Mouse (Mus musculus): ENCODE results near the gene Spef1. TPM values are rescaled to one million over a fixed set of nuclear protein-coding genes. Genes with fewer than 3 reads are reported as not detected.
"Not testable (repeated sequence)": the region's sequence is repeated elsewhere in the genome, so short reads cannot be mapped to it uniquely, and the experiment has no call there.

Spef1 gene
- polyA plus RNA-seq (2016; fragmentation: Nextera tagmentation; extraction: Ambion mirVana) = 0.75 and 1.5 TPM in 2 replicates

DNA sequence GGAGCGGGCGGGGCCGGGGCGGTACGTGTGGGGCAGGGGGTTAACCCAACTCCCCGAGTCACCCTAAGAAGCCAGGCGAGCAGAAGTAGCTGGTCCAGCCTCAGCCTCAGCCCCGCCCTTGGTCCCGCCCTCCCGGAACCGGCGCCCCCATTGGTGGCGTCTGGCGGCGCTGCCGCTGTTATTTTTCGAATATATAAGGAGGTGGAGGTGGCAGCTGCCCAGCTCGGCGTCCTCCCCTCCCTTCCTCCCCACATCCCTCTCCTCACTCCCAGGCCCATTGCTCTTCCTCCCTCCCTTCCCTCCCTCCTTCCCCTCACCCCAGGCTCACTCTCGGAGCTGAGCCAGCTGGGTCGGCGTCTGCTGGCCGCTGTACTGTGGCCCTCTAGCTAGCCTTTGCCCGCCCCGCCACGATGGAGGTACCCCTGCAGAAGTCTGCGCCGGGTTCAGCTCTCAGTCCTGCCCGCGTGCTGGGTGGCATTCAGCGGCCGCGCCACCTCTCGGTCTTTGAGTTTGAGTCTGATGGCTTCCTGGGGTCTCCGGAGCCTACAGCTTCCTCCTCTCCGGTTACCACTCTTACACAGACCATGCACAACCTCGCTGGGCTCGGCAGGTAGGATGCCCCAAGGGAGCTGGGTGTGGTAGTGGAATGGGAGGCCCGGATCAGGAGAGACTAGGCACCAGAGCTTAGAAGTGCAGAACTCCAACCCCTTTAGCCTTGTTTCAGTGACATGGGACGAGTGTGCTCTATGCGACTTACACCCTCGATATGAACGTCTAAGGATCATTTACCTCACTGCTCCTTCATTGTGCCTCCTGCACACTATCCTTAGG, at the start of gene Spef1, which contains the start of gene Cdc25b:
Gene Spef1, minus strand, starts transcription at position 512 of the 831 bp plus-strand sequence.
Gene Cdc25b, plus strand, starts transcription at position 179 of the 831 bp plus-strand sequence.
- DNase-seq (ENCODE audit: low spot score) = peak; percentile 95
- Histone ChIP-seq H3K9me3 (no peaks in the 10 kb centered on the region), H3K4me3 (peak within 1 kb of the TSS; percentile 72), H3K27ac (peak within 1 kb of the TSS; percentile 89), H3K27me3 (ENCODE audit: insufficient read depth, poor library complexity, severe bottlenecking) (0 out of 2 replicates have a peak, but pooled peaks cover 4% of the 10 kb centered on the region), H3K36me3 (peaks cover 16% of the 10 kb centered on the region), H3K4me1 (peaks cover 38% of the 10 kb centered on the region)
- WGBS = under 1% methylated on average over 42 of the region's 43 CpGs

GRCm38 (mm10) chr2:131234970-131235635, 48.0 kb upstream of the Spef1 start:
- Histone ChIP-seq H3K36me3 (peaks cover 21% of the 10 kb centered on the region), H3K4me3 (peak overlapping the region; percentile 73), H3K27me3 (ENCODE audit: insufficient read depth, poor library complexity, severe bottlenecking) (no peaks in the 10 kb centered on the region), H3K9me3 (no peaks in the 10 kb centered on the region), H3K4me1 (peaks cover 34% of the 10 kb centered on the region), H3K27ac (0 out of 2 replicates have a peak overlapping the region, but pooled peaks have one; percentile 90)
- no peak for DNase-seq (ENCODE audit: low spot score)
- WGBS = 74% methylated on average over 7 of the region's 7 CpGs

- Histone ChIP-seq H3K4me1 (peaks cover 34% of the 10 kb centered on the region), H3K4me3 (peak overlapping the region; percentile 73), H3K27me3 (ENCODE audit: insufficient read depth, poor library complexity, severe bottlenecking) (no peaks in the 10 kb centered on the region), H3K9me3 (no peaks in the 10 kb centered on the region), H3K36me3 (peaks cover 12% of the 10 kb centered on the region; the same call in 1 of the 2 replicates), H3K27ac (peak overlapping the region; percentile 90)
- 17% methylated on average over 28 of the region's 28 CpGs for WGBS
- no peak for DNase-seq (ENCODE audit: low spot score)
These were observed 47.1 kb upstream of the Spef1 start for GRCm38 (mm10) chr2:131234127-131234650.

DNA sequence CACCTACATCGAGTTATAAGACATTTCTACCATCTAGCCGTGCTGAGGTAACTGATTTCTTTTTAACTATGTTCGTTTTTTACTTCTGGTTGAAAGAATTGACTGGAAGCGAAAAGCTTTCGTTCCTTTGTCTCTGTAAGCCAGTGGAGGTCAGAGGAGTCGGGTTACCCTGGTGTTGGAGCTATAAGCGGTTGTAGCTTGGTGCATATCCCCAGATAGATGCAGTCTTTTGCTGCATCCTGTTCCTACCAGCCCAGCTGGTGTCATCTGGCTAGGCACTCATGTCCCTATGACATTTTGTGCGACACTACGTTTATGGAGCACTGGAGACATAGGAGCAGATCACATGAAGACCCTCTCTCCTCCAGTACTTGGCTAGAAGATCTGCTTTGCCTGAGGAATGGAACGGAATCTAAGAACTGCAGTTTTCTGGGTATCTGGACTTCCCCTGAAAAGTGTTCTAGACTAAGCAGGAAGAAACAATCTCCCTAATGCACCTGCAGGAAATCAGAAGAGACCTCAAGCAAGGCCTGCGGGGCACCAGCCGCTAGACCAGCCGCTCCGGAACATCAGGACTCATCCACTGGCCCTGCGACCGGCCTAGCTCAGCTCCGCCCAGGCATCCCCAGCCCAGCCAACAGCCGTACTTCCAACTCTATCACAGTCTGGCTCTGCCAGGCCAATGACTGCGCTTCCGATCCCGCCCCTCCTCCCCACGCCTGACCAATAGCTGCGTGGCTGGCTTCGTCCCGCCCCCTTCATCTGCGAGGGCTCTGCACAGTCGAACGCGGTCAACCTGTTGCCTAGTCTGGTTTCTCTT, 46.4 kb upstream of the Spef1 start, which contains the start of gene Mavs:
Gene Mavs, plus strand, starts transcription at position 757 of the 820 bp plus-strand sequence.
- H3K4me3 ChIP-seq = peak within 1 kb of the TSS; percentile 73
- no peaks in the 10 kb centered on the region for H3K27me3 ChIP-seq (ENCODE audit: insufficient read depth, poor library complexity, severe bottlenecking)
- no peaks in the 10 kb centered on the region for H3K9me3 ChIP-seq
- 14% methylated on average over 29 of the region's 29 CpGs for WGBS
- peaks cover 6% of the 10 kb centered on the region; the same call in 1 of the 2 replicates for H3K36me3 ChIP-seq
- peaks cover 34% of the 10 kb centered on the region for H3K4me1 ChIP-seq
- peak within 1 kb of the TSS; percentile 90 for H3K27ac ChIP-seq
- peak; percentile 99 for DNase-seq (ENCODE audit: low spot score)

DNA sequence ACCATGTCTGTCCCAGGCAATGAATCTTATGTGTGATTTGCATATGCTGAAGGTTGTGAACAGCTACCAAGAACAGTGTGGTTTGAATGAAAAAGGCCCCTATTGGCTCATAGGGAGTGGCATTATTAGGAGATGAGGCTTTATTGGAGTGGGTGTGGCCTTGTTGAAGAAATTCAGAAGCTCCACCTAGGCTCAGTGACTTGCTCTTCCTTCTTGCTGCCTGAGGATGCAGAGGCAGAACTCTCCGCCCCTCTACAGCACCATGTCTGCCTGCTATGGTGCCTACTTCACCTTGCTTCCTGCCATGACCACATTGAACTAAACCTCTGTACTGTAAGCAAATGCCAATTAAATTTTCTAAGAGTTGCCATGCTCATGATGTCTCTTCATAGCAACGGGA, 45.5 kb upstream of the Spef1 start:
- 88% methylated on average over 2 of the region's 2 CpGs for WGBS
- peak overlapping the region; percentile 10; the same call in 1 of the 2 replicates for H3K27ac ChIP-seq

DNA sequence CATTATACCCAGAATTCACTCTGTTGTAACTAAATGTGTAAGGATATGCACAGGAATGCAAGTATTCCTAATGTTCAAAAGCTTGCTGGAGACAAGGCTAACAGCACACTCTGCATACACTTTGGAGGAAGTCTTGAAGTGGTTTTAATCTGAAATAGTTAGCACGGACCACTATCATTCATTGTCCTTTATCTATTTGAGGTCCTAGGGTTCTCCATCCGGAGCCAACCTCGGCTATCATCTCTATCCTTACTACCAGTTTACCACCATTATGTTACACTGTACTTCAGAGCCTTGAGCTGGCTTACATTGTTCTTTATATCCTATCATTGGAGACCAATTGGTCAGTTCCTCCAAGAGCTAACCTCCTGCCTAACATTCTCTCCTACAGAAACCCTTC, 40.2 kb upstream of the Spef1 start:
- no peak for DNase-seq (ENCODE audit: low spot score)
- Histone ChIP-seq H3K4me1 (peaks cover 11% of the 10 kb centered on the region), H3K27ac (no peak overlapping the region), H3K9me3 (no peaks in the 10 kb centered on the region), H3K4me3 (no peak overlapping the region), H3K36me3 (no peaks in the 10 kb centered on the region), H3K27me3 (ENCODE audit: insufficient read depth, poor library complexity, severe bottlenecking) (no peaks in the 10 kb centered on the region)
- WGBS = 75% methylated on average over 3 of the region's 3 CpGs

More for the DNA sequence above, 45.5 kb upstream of the Spef1 start:
- H3K9me3 ChIP-seq = no peaks in the 10 kb centered on the region
- no peak overlapping the region for H3K4me3 ChIP-seq
- peaks cover 34% of the 10 kb centered on the region for H3K4me1 ChIP-seq
- no peaks in the 10 kb centered on the region for H3K27me3 ChIP-seq (ENCODE audit: insufficient read depth, poor library complexity, severe bottlenecking)
- DNase-seq (ENCODE audit: low spot score) = no peak
- peaks cover 3% of the 10 kb centered on the region; the same call in 1 of the 2 replicates for H3K36me3 ChIP-seq

DNA sequence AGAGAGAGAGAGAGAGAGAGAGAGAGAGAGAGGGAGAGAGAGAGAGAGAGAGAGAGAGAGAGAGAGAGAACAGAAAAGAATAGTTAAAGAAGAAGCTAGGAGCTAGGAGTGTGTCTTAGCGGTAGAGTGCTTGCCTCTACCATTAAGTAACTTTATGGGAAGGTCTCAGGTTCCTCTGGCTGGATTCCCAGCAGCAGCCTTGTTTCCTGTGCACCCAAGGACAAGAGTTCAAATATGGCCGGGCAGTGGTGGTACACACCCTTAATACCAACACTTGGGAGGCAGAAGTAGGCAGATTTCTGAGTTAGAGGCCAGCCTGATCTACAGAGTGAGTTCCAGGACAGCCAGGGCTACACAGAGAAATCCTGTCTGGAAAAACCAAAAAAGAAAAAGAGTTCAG, 39.6 kb upstream of the Spef1 start:
- not testable (repeated sequence) for H3K9me3 ChIP-seq; H3K27me3 ChIP-seq (ENCODE audit: insufficient read depth, poor library complexity, severe bottlenecking); DNase-seq (ENCODE audit: low spot score); H3K4me3 ChIP-seq; H3K27ac ChIP-seq; H3K36me3 ChIP-seq
- WGBS = 72% methylated on average over 2 of the region's 2 CpGs
- H3K4me1 ChIP-seq = peaks cover 10% of the 10 kb centered on the region

- Histone ChIP-seq H3K27me3 (ENCODE audit: insufficient read depth, poor library complexity, severe bottlenecking) (no peaks in the 10 kb centered on the region), H3K36me3 (no peaks in the 10 kb centered on the region), H3K4me3 (no peak overlapping the region), H3K4me1 (peaks cover 10% of the 10 kb centered on the region), H3K27ac (no peak overlapping the region), H3K9me3 (no peaks in the 10 kb centered on the region)
- WGBS = 85% methylated on average over 6 of the region's 6 CpGs
- no peak for DNase-seq (ENCODE audit: low spot score)
These were observed 38.1 kb upstream of the Spef1 start for GRCm38 (mm10) chr2:131225178-131225577.

- Histone ChIP-seq H3K4me1 (peaks cover 10% of the 10 kb centered on the region), H3K36me3 (no peaks in the 10 kb centered on the region), H3K4me3 (no peak overlapping the region), H3K9me3 (no peaks in the 10 kb centered on the region), H3K27ac (no peak overlapping the region), H3K27me3 (ENCODE audit: insufficient read depth, poor library complexity, severe bottlenecking) (no peaks in the 10 kb centered on the region)
- DNase-seq (ENCODE audit: low spot score) = peak; percentile 90
- WGBS = 52% methylated on average over 1 of the region's 1 CpGs
These were observed 36.5 kb upstream of the Spef1 start for GRCm38 (mm10) chr2:131223569-131223968.

DNA sequence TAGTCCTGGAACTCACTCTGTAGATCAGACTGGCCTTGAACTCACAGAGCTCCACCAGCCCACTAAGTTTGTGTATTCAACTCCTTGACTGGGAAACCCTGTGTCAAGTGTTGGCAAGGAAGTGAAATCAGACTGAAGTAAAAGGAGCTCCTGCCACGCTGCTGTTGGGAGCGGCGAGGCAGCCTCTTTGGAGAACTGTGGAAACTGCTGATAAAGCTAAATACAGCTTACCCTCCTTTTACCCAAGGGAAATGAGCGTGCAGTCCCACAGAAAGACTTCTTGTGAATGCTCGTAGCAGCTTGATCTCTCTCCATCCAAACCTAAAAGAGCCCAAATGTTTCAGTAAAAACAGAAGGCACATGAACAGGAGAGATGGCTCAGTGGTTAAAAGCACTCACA, 35.5 kb upstream of the Spef1 start:
- no peak for DNase-seq (ENCODE audit: low spot score)
- Histone ChIP-seq H3K4me3 (no peak overlapping the region), H3K9me3 (no peaks in the 10 kb centered on the region), H3K27ac (peak overlapping the region; percentile 69), H3K4me1 (peaks cover 10% of the 10 kb centered on the region), H3K36me3 (no peaks in the 10 kb centered on the region), H3K27me3 (ENCODE audit: insufficient read depth, poor library complexity, severe bottlenecking) (no peaks in the 10 kb centered on the region)
- WGBS = 23% methylated on average over 5 of the region's 5 CpGs

- H3K4me3 ChIP-seq = no peak overlapping the region
- no peaks in the 10 kb centered on the region for H3K36me3 ChIP-seq
- DNase-seq (ENCODE audit: low spot score) = no peak
- 61% methylated on average over 3 of the region's 3 CpGs for WGBS
- H3K4me1 ChIP-seq = peaks cover 10% of the 10 kb centered on the region
- H3K27me3 ChIP-seq (ENCODE audit: insufficient read depth, poor library complexity, severe bottlenecking) = no peaks in the 10 kb centered on the region
- no peak overlapping the region for H3K27ac ChIP-seq
- no peaks in the 10 kb centered on the region for H3K9me3 ChIP-seq
These were observed 34.9 kb upstream of the Spef1 start for GRCm38 (mm10) chr2:131221853-131222515.

DNA sequence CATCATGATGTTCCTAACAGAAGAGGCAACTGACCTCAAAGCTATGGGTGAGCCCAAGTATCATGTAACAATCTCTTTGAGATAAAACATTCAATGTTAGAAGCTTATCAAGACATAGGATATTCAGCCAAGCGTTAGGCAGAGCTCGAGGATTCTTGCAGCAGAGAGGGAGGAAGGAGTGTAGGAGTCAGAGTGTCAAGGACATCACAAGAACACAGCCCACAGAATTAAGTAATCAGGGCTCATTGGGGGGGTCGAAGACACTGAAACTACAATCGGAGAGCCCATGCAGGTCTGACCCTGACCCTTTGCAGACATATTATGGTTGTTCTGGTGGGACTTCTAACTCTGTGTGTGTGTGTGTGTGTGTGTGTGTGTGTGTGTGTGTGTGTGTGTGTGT, 32.9 kb upstream of the Spef1 start:
- WGBS = 67% methylated on average over 4 of the region's 4 CpGs
- Histone ChIP-seq H3K4me1 (peaks cover 10% of the 10 kb centered on the region), H3K27me3 (ENCODE audit: insufficient read depth, poor library complexity, severe bottlenecking) (no peaks in the 10 kb centered on the region), H3K4me3 (no peak overlapping the region), H3K36me3 (no peaks in the 10 kb centered on the region), H3K27ac (no peak overlapping the region), H3K9me3 (no peaks in the 10 kb centered on the region)
- DNase-seq (ENCODE audit: low spot score) = no peak
